Mouse (Mus musculus) left cerebral cortex, adult 2 months (tissue): ENCODE measurements at regions not wholly inside any gene's neighbourhood (a gene's known extent, or its start where the extent isn't known, plus 50 kb on each side); places are given as distances from the start of the nearest gene placed in this dataset.

Source experiments
- DNase-seq, 2 experiments: peaks; one replicate each; pipeline ENCODE4 v3.0.0; 2021 to 2022; ENCODE audit warnings: low spot score in 2 of 2, mixed read lengths in 1 of 2; ENCODE audit errors: extremely low spot score in 1 of 2
- H3K27ac ChIP-seq: fragments of 200-600 bp; 2 replicates; pipeline ENCODE4 v1.8.1; 2022
- H3K4me3 ChIP-seq: fragments of 200-600 bp; 2 replicates; pipeline ENCODE4 v1.8.1; 2022
- CTCF ChIP-seq: fragments of 200-600 bp; IDR thresholded peaks from 2 replicates; pipeline ENCODE4 v1.8.1; 2022; ENCODE audit warnings: antibody characterized with exemption, mild to moderate bottlenecking, moderate library complexity
- intact Hi-C: fragments of 180-260 bp; cut with DNase I; formaldehyde crosslinking; loops from one replicate; pipeline ENCODE4 v1.15.1; 2025

GRCm38 (mm10) chr1:44388091-44388490 is 163.2 kb upstream of the Gulp1 start:
- no peak for TF ChIP-seq CTCF

GRCm38 (mm10) chr1:44392141-44392540 is 159.2 kb upstream of the Gulp1 start:
- TF ChIP-seq CTCF: no peak
- H3K4me3 ChIP-seq: no peak overlapping the region
- intact Hi-C loops: no loop called here
- no peak overlapping the region for H3K27ac ChIP-seq
- no peak for DNase-seq

More at GRCm38 (mm10) chr1:44388091-44388490, 163.2 kb upstream of the Gulp1 start:
- DNase-seq: no peak
- intact Hi-C loops: no loop called here
- no peak overlapping the region for H3K27ac ChIP-seq
- H3K4me3 ChIP-seq: no peak overlapping the region

- no peak for TF ChIP-seq CTCF
- no peak overlapping the region for H3K27ac ChIP-seq
- no peak for DNase-seq
- intact Hi-C loops: no loop called here
- H3K4me3 ChIP-seq: no peak overlapping the region
Observed at GRCm38 (mm10) chr1:44395538-44395937, 155.8 kb upstream of the Gulp1 start.

- intact Hi-C loops: no loop called here
- no peak for TF ChIP-seq CTCF
- DNase-seq: no peak
- H3K27ac ChIP-seq: no peak overlapping the region
- H3K4me3 ChIP-seq: no peak overlapping the region
Observed at GRCm38 (mm10) chr1:44398066-44398465, 153.2 kb upstream of the Gulp1 start.

- Histone ChIP-seq H3K27ac (no peak overlapping the region), H3K4me3 (no peak overlapping the region)
- no peak for DNase-seq
- intact Hi-C loops: no loop called here
- TF ChIP-seq CTCF: peak; percentile 30
Observed at GRCm38 (mm10) chr1:44437822-44438221, 113.5 kb upstream of the Gulp1 start.
